Mouse (Mus musculus): ENCODE measurements around the gene Slc13a3.

The Slc13a3 gene

GRCm38 (mm10) chr2:165475412-165475811 is 2.4 kb upstream of the Slc13a3 start:
- DNase-seq = no peak

GRCm38 (mm10) chr2:165471943-165472342 is 1.1 kb downstream of the Slc13a3 start:
- DNase-seq = no peak

DNA sequence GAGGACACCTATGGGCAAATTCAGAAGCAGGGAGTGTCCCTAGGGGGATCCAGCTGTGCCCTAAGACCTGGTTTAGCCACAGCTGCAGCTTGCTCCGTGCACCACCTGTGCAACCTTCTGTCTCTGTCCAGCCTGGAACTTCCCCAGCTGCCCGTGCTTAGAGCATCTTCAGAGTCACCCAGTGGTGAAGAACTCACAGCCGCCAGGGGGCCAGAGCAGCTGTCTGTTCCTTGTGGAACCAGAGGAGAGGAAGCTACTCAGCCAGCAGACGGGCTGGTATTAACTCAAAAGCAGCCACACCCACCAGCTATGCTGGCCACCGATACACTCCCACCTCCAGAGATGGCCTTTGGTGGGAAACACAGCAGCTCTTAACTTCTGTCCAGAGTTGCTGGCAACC is 2.9 kb downstream of the Slc13a3 start:
- peak in 1 of 2 experiments; percentile 25 for DNase-seq

DNA sequence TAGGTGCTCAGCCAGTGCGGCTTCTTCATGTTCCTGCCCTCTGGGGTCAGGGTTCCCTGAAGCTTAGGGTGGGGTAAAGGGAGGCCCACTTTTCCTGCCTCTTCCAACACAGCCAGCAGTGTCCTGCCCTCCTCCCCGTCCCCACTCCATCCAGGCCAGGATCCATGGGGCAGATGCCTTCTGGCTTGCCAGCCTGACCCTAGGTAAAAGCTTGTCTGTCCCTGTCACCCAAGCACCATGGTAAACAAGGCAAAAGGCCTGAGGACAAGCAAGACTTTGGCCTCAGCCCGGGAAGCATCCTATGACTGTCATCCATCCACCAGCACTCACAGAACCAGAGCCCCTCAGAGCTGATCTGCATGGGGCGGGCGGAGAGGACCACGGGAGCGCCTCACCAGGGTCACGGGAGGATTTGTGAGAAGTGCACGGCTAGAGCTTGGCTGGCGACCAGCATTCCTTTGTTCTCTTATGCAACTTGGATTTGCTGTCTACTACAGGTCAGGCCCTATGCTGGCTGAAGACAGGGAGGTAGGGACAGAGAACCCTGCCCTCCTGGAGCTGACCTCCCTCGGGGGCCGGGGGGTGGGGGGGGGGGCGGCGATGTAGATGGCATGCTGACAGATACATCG is 5.1 kb downstream of the Slc13a3 start:
- DNase-seq = no peak

DNA sequence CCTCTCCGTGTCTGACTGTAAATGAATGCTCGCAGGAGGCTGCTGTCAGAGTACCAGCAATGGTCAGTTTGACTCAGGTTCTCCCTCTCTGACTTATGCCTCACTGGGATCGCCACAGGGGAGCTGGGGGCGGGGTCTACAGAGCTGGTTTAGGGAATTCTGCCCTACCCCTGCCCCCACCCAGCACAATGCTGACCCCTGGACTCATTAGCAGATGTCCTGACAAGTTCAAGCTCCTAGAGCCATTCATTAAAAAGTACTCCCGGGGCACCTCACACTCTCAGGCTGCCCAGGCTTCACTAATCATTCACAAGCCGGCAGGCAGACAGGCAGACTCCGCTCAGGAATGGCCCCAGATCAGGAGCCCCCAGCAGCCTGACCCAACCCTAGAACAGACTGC is 13.4 kb downstream of the Slc13a3 start:
- no peak for DNase-seq

GRCm38 (mm10) chr2:165458189-165458588 is 14.8 kb downstream of the Slc13a3 start:
- no peak for DNase-seq

GRCm38 (mm10) chr2:165456710-165457109 is 16.3 kb downstream of the Slc13a3 start:
- DNase-seq = no peak

GRCm38 (mm10) chr2:165452730-165453693 is 20.0 kb downstream of the Slc13a3 start:
- DNase-seq = peak in 1 of 2 experiments; percentile 1

GRCm38 (mm10) chr2:165448475-165448874 is 24.6 kb downstream of the Slc13a3 start:
- no peak for DNase-seq

GRCm38 (mm10) chr2:165444861-165445260 is 28.2 kb downstream of the Slc13a3 start:
- DNase-seq = no peak

DNA sequence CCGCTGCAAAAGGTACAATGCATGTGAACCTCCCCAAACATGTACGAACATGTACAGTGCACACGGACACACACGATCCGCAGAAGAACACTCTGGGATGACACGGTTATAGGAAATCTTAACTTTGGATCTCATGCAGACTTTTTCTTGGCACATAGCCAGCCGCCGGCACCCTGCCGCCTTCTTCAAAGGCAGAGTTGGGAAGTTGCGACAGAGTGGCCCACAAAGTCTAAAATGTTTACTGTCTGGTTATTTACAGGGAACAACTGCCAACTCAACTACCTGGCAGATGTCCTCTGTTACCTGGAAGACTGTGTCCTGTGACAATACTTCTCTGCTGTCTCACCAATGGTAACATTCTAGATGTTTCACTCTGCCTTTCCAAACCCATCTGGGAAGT is 30.0 kb downstream of the Slc13a3 start:
- DNase-seq = no peak

DNA sequence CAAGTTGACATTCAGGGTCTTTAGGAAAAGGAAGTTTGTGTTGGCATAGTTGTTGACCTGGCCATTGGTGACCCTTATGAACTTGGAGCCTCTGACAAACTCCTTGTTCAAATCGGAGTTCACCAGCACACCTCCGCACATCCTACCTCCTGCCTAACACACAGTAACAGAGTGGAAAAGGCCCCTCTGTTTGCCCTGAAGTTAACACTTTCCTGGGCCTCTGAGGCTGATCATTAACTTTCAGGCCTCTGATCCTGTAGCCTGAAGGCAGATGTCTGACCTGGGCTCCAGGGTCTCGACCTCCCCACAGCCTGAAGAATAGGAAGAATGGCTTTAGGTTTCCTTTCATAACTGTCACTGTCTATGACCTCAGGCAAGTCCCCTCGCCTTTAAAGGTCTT is 31.4 kb downstream of the Slc13a3 start:
- DNase-seq = no peak

DNA sequence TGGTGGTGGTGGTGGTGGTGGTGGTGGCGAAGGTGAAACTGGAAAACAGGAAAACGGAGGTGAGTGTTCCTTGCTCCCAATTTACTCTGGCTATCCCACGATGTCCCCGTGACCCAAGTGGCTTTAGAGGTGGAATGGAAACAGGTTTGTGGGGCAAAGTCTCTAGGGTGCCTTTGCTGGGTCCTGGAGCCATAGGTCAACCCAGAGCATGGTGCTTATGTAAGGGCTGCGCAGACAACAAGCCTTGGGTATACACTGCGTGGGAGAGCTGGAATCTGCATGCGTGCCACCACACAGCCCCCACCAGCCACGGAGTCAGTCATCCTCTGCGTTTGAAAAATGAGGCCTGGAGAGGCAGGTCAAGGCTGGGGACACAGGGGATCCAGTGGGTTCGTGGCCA is 33.4 kb downstream of the Slc13a3 start:
- DNase-seq = no peak

DNA sequence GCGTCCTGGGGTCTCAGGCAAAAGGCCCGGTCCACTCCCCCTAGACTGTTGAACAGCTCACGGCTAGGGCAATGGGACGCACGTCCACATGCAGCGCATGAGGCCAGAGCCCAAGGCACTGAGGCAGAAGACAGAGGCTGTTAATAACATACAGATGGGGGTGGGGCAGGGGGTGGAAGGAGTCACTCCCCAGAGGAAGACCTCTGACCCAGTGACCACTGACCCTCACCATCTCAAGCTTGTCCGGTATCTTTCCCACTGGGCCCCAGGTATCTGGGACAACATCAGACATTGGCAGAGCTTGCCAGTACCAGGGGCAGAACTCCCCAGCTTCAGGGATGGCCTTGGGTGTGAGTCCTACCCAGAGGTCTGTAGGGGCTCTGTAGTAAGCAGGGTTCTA is 34.1 kb downstream of the Slc13a3 start:
- no peak for DNase-seq

GRCm38 (mm10) chr2:165428694-165429093 is 44.3 kb downstream of the Slc13a3 start:
- DNase-seq = no peak

- DNase-seq = no peak
These were observed 52.8 kb downstream of the Slc13a3 start for GRCm38 (mm10) chr2:165420195-165420594.

- DNase-seq = no peak
These were observed 53.3 kb downstream of the Slc13a3 start for GRCm38 (mm10) chr2:165419670-165420111.

- no peak for DNase-seq
These were observed 54.5 kb downstream of the Slc13a3 start for GRCm38 (mm10) chr2:165418577-165418976.

- DNase-seq = no peak
These were observed 55.7 kb downstream of the Slc13a3 start for GRCm38 (mm10) chr2:165417291-165417690.

DNA sequence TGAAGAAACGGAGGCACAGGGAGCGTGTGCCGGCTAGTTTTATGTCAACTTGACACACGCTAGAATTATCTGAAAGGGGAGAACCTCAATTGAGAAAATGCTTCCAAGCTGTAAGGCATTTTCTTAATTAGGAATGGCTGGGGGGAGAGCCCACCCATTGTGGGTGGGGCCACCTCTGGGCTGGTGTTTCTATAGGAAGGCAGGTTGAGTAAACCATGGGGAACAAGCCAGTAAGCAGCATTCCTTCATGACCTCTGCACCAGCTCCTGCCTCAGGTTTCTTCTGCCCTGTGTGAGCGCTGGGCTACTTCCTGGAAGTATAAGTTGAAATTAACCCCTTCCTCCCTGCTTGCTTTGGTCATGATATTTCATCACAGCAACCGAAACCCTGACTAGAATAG is 57.2 kb downstream of the Slc13a3 start:
- DNase-seq = no peak

- DNase-seq = no peak
These were observed 57.8 kb downstream of the Slc13a3 start for GRCm38 (mm10) chr2:165415141-165415721.

DNA sequence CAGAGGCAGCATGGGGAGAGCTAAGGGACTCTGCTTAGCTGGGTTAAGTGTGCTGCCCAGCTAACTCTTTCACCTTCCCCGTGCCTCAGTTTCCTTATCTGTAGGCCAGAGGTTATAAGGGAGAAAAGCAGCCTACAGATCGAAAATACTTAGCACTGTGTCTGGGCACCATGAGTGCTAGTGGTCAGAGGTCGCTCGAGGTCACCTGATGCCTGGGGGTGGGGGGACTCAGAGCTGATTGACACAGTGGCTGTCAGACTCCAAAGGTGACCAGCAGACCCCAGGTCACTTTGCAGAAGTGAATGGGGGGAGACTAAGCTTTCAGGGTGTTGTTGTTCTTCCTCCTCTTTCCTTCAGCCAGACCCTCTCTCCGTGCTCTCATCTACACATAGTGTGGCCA is 58.7 kb downstream of the Slc13a3 start:
- DNase-seq = no peak

- no peak for DNase-seq
These were observed 59.1 kb downstream of the Slc13a3 start for GRCm38 (mm10) chr2:165413884-165414283.
